Mouse (Mus musculus): ENCODE measurements at regions not wholly inside any gene's neighbourhood (a gene's known extent, or its start where the extent isn't known, plus 50 kb on each side); places are given as distances from the start of the nearest gene placed in this dataset.

DNA sequence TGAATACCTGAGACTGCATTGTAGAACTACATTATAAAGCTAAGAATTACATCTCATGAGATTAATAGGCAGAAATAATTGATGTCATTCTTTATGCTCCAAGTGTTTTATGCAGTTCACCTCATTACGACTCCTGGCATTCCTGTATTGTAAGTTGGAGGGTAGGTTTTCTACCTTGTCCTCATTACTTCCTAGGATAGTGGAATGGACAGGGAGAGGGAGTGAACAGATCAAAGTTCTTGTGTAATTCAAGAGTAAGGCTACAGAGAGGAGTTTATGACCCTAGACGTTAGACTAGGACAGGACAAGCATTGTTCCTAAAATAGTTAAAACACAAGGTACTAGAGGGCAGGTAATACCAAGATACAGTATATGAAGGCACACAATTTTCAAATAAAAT, 901.3 kb downstream of the Jrkl start:
- TF ChIP-seq POLR2A (IDR thresholded peaks at IDR 0.05; ENCODE audit: low read depth, low read length) (no peak), CTCF (IDR thresholded peaks at IDR 0.05; ENCODE audit: borderline replicate concordance, insufficient read depth, low read length) (no peak)

Data from embryonic fibroblast, embryonic 13.5 days (primary cell).